Mouse (Mus musculus): ENCODE data around the gene Kcnd2. TPM values are rescaled to one million over a fixed set of nuclear protein-coding genes. Genes with fewer than 3 reads are reported as not detected.
A peak's percentile ranks its signal among the peaks of the same experiment; 100 is the strongest.

The Kcnd2 gene
- polyA plus RNA-seq, 1 experiment from 2014 or later, result 0.17 TPM

DNA sequence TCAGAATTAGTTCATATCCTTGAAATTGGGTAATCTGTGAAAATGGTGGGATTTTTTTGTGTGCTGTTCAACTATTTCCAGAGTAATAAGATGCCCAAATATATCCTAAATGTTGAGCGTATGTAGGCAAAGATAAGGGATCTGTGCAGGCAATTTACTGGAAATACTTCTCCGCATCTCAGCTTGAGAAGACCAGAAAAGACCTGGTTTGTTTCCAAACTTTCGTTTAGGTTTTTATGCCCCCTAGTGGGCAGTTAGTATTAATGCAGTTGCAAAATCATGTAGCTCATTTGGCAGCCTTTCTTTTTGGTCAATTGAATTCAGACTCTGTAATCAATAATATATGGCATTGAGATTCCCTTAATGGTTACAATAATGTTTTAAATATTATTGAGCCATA, 493.9 kb downstream of the Kcnd2 start:
- H3K27me3 ChIP-seq, result no peaks in the 10 kb centered on the region
- no peak overlapping the region for H3K4me3 ChIP-seq
- no peak overlapping the region for H3K9ac ChIP-seq
- no peak overlapping the region for H3K27ac ChIP-seq
- no peak overlapping the region for H3K4me2 ChIP-seq
- no peaks in the 10 kb centered on the region for H3K9me3 ChIP-seq
- no peaks in the 10 kb centered on the region for H3K36me3 ChIP-seq
- H3K4me1 ChIP-seq, result no peaks in the 10 kb centered on the region
- 9% methylated on average over 3 of the region's 3 CpGs for WGBS
- no peak for ATAC-seq (ENCODE audit: borderline replicate concordance, extremely low read depth, low FRiP score, low TSS enrichment)

DNA sequence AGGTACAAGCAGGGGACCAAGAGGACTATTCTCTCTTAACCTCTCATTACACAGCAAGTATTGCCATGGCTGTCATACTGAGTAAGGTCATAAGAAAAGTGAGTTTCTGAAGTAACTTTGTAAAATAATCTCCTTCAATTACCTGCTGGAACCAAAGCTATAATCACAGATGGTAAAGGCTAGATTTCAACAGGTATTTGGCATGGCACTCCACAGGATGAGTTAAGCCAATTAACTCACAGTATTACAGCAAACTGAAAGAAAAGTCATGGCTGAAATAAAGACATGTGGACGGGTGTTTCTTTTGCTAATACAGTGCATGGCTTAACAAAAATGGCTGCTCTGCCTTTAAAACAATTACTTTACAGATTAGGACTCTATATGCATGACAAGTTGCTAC, 503.8 kb downstream of the Kcnd2 start:
- H3K36me3 ChIP-seq, result no peaks in the 10 kb centered on the region
- 69% methylated on average over 1 of the region's 1 CpGs for WGBS
- H3K27ac ChIP-seq, result no peak overlapping the region
- no peak overlapping the region for H3K9ac ChIP-seq
- H3K9me3 ChIP-seq, result no peaks in the 10 kb centered on the region
- no peak for ATAC-seq (ENCODE audit: borderline replicate concordance, extremely low read depth, low FRiP score, low TSS enrichment)
- no peaks in the 10 kb centered on the region for H3K27me3 ChIP-seq
- no peak overlapping the region for H3K4me3 ChIP-seq
- no peak overlapping the region for H3K4me2 ChIP-seq
- no peaks in the 10 kb centered on the region for H3K4me1 ChIP-seq

DNA sequence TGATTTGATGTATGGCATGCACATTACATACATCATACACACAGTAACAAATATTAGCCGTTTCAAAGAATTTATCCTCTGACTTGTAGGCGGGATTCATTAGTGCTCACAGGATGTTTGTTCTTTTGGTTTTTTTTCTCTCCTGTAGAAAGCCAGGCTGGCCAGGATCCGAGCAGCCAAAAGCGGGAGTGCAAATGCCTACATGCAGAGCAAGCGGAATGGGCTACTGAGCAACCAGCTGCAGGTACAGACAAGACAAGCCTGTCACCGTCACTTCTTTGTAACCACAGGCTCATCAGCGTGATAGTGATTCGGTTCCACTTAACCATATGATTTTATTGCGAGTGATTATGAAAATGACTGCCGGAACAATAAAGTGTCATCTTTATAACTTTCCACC, 506.9 kb downstream of the Kcnd2 start:
- 62% methylated on average over 10 of the region's 10 CpGs for WGBS
- no peak for ATAC-seq (ENCODE audit: borderline replicate concordance, extremely low read depth, low FRiP score, low TSS enrichment)
- H3K9me3 ChIP-seq, result no peaks in the 10 kb centered on the region
- no peak overlapping the region for H3K9ac ChIP-seq
- H3K27ac ChIP-seq, result no peak overlapping the region
- H3K36me3 ChIP-seq, result no peaks in the 10 kb centered on the region
- no peaks in the 10 kb centered on the region for H3K27me3 ChIP-seq
- no peaks in the 10 kb centered on the region for H3K4me1 ChIP-seq
- no peak overlapping the region for H3K4me2 ChIP-seq
- H3K4me3 ChIP-seq, result no peak overlapping the region

DNA sequence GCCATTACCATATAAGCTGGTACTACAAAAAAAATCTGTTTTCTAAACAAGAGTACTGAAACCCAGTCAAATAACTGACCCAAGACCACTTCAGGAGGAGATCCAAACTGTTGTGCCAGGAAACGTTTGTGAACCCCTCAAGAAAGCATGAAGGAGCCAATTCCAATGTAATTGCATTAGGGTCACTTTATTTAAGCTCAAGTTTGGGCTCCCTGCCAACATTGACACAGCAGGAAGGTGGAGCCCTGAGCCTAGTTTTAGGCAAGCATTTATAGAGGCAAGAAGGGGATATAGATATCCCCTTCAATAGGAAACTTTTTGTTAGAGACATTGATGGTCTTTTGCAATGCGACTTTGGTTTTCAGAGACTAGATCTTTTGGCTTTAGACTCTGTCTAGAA, 525.3 kb downstream of the Kcnd2 start:
- no peak for ATAC-seq (ENCODE audit: borderline replicate concordance, extremely low read depth, low FRiP score, low TSS enrichment)
- 44% methylated on average over 2 of the region's 2 CpGs for WGBS
- no peak overlapping the region for H3K4me3 ChIP-seq
- H3K4me1 ChIP-seq, result 0 out of 2 replicates have a peak, but pooled peaks cover 4% of the 10 kb centered on the region
- H3K36me3 ChIP-seq, result no peaks in the 10 kb centered on the region
- no peak overlapping the region for H3K4me2 ChIP-seq
- no peak overlapping the region for H3K9ac ChIP-seq
- H3K27me3 ChIP-seq, result no peaks in the 10 kb centered on the region
- no peaks in the 10 kb centered on the region for H3K9me3 ChIP-seq
- no peak overlapping the region for H3K27ac ChIP-seq

DNA sequence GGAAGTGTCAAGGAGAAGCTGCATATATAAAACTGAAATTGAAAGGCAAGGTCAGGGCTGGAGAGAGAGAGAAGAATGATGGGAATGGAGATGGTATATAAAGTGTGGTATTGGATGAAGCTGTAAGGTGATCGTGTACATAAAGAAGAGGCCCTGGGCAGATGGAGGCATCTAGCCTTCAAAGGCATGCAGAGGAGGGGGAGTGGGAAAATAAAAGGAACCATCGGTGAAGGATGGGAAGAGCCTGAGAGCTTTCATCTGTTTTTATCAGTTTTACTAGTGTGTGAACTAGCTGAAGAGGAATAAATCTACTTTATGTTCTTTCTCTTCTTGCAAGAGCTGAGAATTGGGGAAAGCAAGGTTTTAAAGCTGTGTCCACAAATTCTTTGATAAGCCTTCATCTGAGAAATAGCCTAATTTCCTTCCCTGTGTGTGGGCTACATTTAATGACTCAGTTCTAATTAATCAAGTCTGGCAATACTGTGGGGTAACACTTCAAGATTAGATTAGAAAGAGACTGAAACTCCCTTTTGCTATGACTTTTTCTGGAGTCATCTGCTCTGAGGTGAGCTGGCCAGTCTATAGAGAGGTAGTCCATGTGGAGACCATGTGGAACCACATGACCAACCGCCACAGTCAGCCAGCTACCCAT, 529.4 kb downstream of the Kcnd2 start:
- Histone ChIP-seq H3K4me1 (0 out of 2 replicates have a peak, but pooled peaks cover 4% of the 10 kb centered on the region), H3K27ac (no peak overlapping the region), H3K9ac (no peak overlapping the region), H3K36me3 (no peaks in the 10 kb centered on the region), H3K4me3 (no peak overlapping the region), H3K27me3 (no peaks in the 10 kb centered on the region), H3K9me3 (no peaks in the 10 kb centered on the region), H3K4me2 (no peak overlapping the region)
- 50% methylated on average over 3 of the region's 3 CpGs for WGBS
- ATAC-seq (ENCODE audit: borderline replicate concordance, extremely low read depth, low FRiP score, low TSS enrichment), result no peak

DNA sequence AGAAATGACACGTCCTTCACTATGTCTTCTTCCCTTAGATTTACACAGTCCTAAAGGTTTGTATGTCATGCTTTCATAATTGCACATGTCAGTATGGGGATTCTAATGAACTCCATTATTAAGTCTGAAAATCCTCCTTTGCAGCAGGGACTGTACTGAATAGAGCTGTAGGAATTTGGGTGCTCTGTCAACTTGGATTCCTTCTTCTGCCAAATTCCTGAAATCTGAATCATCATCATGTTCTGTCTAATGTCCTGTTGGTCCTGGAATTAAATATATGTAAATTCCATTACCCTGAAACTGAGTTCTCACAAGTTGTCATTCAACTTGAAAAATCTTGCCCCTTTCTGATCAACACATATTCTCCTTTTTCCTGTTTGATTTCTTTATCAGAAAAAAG, 532.2 kb downstream of the Kcnd2 start:
- Histone ChIP-seq H3K27ac (no peak overlapping the region), H3K9me3 (no peaks in the 10 kb centered on the region), H3K4me2 (no peak overlapping the region), H3K9ac (no peak overlapping the region), H3K27me3 (no peaks in the 10 kb centered on the region), H3K4me3 (no peak overlapping the region), H3K4me1 (no peaks in the 10 kb centered on the region), H3K36me3 (no peaks in the 10 kb centered on the region)
- WGBS, result 87% methylated on average over 1 of the region's 1 CpGs
- ATAC-seq (ENCODE audit: borderline replicate concordance, extremely low read depth, low FRiP score, low TSS enrichment), result no peak

DNA sequence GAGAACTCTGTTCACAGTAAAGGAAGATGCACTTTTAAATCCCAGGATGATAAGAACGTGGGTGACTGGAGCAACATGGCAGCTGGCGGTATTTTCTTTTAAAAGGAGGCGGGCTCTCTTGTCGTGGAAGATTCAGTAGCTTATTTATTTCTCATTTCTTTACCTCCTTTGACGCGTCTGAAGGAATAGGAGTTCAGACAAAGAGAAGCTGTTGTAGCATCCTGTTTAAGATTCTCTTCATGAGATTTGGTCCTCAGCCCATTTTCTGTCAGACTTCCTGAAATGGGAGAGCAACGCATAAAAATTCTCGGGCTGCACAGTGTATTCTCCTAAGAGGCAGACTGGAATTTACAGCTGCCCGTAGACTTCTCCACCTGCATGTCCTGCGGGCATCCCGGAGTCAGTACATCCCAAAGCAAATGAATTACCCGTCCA, 552.5 kb downstream of the Kcnd2 start:
- Histone ChIP-seq H3K4me1 (0 out of 2 replicates have a peak, but pooled peaks cover 5% of the 10 kb centered on the region), H3K4me3 (no peak overlapping the region), H3K9me3 (no peaks in the 10 kb centered on the region), H3K36me3 (no peaks in the 10 kb centered on the region), H3K27me3 (no peaks in the 10 kb centered on the region), H3K27ac (no peak overlapping the region), H3K4me2 (no peak overlapping the region), H3K9ac (no peak overlapping the region)
- WGBS, result 51% methylated on average over 12 of the region's 12 CpGs
- ATAC-seq (ENCODE audit: borderline replicate concordance, extremely low read depth, low FRiP score, low TSS enrichment), result no peak

DNA sequence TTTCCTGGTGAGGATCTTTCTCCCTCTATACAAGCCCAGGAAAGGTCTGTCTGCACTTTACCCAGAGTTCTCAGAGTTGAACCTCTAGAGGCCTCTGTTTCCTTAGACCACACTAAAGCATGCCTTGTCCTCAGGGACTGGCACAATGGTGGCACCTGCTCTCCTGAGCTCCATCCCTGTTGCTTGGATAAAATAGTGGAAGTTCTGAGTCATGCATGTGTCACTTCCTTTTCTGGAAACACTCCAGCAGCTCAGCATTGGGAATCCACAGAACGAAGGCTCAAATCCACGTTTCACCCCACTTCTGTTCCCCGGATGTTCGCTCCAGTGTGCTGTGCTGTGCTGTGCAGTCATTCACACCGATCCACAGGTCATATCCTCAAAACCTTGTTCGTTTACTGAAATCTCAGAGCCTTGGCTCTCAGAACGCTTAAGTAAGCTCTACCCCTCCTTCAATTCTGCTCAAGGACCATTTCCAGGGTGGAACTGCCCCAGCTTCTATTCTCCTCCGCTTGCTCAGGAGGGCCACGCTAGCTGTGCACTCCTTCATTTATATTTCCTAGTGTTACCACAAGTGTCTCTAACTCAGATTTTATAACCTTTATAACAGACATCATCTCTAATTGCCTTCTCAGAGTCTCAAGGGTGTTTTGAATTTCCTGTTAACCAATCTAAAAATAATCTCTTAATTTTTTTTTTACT, 553.6 kb downstream of the Kcnd2 start:
- H3K9me3 ChIP-seq, result no peaks in the 10 kb centered on the region
- no peaks in the 10 kb centered on the region for H3K27me3 ChIP-seq
- no peak overlapping the region for H3K4me2 ChIP-seq
- 0 out of 2 replicates have a peak, but pooled peaks cover 5% of the 10 kb centered on the region for H3K4me1 ChIP-seq
- 67% methylated on average over 9 of the region's 9 CpGs for WGBS
- no peak overlapping the region for H3K9ac ChIP-seq
- no peak for ATAC-seq (ENCODE audit: borderline replicate concordance, extremely low read depth, low FRiP score, low TSS enrichment)
- no peaks in the 10 kb centered on the region for H3K36me3 ChIP-seq
- H3K27ac ChIP-seq, result 0 out of 2 replicates have a peak overlapping the region, but pooled peaks have one; percentile 3
- no peak overlapping the region for H3K4me3 ChIP-seq

DNA sequence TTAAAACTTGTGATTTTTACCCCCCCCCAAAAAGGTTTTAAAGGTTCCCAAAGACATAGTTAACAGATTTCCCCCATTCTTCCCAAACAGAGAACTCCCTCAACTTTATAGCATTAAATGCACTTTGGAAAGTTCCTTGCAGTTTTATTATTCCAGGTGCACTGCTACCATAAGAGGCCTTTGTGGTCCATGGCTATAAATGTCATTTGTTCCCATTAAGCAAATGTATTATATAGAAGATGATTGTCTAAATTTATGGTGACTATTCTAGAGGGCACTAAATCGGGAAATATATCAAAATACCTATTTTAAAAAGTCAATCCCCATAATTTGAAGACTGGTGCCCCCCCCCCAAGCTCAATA, 554.1 kb downstream of the Kcnd2 start:
- Histone ChIP-seq H3K36me3 (no peaks in the 10 kb centered on the region), H3K4me1 (0 out of 2 replicates have a peak, but pooled peaks cover 5% of the 10 kb centered on the region), H3K9ac (no peak overlapping the region), H3K4me3 (no peak overlapping the region), H3K4me2 (no peak overlapping the region), H3K27me3 (no peaks in the 10 kb centered on the region), H3K27ac (no peak overlapping the region), H3K9me3 (no peaks in the 10 kb centered on the region)
- WGBS, result 92% methylated on average over 1 of the region's 1 CpGs
- no peak for ATAC-seq (ENCODE audit: borderline replicate concordance, extremely low read depth, low FRiP score, low TSS enrichment)

DNA sequence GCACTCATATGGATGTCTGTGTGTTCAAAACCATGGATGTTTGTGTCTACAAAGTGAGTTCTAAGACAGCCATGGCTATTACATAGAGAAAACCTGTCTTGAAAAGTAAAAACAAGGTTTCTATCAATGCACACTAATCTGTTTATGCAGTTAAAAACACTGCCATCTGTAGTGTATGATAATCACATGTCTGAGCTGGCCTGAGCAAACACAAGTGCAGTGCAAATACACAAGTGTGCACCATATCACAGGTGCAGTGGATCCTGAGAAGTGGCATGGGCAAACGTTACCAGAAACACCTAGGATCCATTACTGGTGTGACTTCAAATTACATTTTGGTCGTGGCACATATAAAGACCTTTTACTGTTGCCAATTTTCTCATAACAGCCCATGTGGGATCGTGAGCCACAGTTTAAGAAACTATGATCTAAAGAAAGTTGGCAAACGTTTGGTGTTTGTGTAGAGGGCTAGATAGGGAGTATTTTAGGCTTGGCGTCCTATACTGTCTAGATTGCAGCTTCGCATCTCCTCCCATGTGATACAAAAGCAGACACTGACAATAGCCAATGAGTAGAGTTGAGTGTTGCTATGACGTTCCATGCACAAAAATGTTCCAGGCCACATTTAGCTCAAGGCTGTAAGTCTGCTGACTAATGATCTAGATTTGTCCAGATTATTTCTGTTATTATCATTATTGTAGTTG, 559.1 kb downstream of the Kcnd2 start:
- Histone ChIP-seq H3K4me1 (no peaks in the 10 kb centered on the region), H3K36me3 (no peaks in the 10 kb centered on the region)
- WGBS, result 63% methylated on average over 7 of the region's 7 CpGs

More for the DNA sequence above, 559.1 kb downstream of the Kcnd2 start:
- no peak overlapping the region for H3K4me3 ChIP-seq
- H3K9ac ChIP-seq, result no peak overlapping the region
- no peak for ATAC-seq (ENCODE audit: borderline replicate concordance, extremely low read depth, low FRiP score, low TSS enrichment)
- H3K9me3 ChIP-seq, result no peaks in the 10 kb centered on the region
- no peak overlapping the region for H3K27ac ChIP-seq
- no peak overlapping the region for H3K4me2 ChIP-seq
- no peaks in the 10 kb centered on the region for H3K27me3 ChIP-seq

Measured in lung, embryonic 15.5 days (tissue).